Mouse (Mus musculus) heart, adult 18-20 months (tissue): ENCODE data around the gene Fbf1. TPM values are rescaled to one million over a fixed set of nuclear protein-coding genes. Genes with fewer than 3 reads are reported as not detected.
A peak's percentile ranks its signal among the peaks of the same experiment; 100 is the strongest.
"Not testable (repeated sequence)": the region's sequence is repeated elsewhere in the genome, so short reads cannot be mapped to it uniquely, and the experiment has no call there.

Experiments
- DNase-seq, 2 experiments: peaks; one replicate each; pipeline ENCODE4 v3.0.0; 2021 to 2022; ENCODE audit warnings: mixed read lengths in 1 of 2
- total RNA-seq, 2 experiments: library from RNA; stranded (reverse); gene quantifications; 2 replicates each; pipeline ENCODE4 v1.2.3; 2021

The Fbf1 gene
- total RNA-seq, 2 experiments from 2014 or later = 13.5 to 18.1 TPM

GRCm38 (mm10) chr11:116134171-116134570 is 33.8 kb downstream of the Fbf1 start:
- no peak for DNase-seq

- no peak for DNase-seq
These were observed 34.5 kb downstream of the Fbf1 start for GRCm38 (mm10) chr11:116133497-116133896.

DNA sequence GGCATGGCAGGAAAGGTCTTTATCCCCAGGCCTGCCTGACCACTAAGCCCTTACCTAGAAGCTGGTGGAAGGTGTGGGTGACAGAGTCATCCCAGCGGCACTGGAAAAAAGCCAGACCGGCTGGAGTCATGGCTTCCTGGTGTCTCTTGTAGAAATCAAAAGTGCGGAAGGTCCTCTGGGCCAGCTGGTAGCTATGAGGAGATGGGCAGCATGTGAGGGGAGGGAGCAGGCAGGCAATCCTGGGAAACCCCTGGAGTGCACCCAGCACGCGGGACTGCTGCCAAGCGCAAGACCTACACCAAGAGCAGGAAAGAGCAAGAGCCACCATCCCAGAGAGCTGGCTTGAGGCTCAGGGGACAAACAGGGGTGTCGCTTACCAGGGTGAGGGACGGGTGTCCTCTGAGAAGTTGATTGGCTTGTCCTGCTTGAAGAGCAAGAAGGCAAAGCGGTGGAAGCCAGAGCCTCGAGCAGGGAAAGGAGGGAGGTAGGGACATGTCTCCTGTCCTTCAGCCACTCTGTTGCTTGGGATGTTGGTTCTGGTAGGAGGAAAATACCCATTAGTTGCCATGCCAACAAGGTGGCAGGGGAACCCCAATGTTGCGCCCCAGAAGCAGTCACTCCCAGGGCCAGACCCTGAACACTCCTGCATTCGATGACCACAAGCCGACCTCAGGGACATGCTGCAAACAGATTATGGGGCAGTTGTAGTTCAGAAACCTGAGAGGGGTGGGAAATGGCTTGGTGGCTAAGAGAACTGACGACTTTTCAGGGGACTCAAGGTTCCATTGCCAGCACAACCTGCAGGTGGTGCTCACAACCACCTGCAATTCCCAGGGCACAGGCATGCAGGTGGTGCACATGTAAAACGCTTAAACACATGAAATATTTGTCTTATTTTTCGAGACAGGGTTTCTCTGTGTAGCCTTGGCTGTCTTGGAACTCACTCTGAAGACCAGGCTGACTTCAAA is 35.3 kb downstream of the Fbf1 start:
- DNase-seq = peak; percentile 37 to 52

- DNase-seq = peak in 1 of 2 experiments; percentile 24
These were observed 36.4 kb downstream of the Fbf1 start for GRCm38 (mm10) chr11:116131349-116132170.

DNA sequence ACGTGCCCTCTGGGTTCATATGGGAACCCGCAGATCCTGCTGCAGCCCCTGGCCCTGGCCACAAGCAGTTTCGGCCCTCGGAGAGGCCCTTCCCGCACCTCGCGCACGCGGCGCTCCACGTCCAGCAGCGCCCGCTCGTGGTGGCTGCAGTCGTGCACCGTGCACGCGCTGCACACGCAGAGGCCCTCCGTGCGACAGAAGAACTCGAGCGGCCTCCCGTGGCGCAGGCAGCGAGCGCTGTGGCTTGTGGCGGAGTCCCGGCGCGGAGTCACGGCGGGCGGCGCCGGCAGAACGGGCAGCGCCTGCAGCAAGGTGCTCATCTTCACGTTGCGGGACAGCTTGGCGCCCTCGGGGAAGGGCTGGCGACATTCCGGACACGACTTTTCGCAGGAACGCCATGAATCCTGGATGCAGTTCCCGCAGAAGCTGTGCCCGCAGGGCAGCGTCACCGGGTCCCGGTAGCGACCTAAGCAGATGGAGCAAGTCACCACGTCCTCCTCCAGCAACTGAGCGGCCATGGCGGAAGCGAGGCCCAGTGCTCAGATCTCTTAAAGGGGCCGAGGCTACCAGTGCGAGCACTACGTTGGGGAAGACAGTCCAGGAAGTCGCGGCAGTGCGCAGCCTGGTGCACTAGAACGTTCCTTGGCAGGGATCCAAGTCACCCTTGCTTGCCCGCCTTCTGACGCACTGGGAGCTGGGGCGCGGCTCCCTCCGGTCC is 37.3 kb downstream of the Fbf1 start, which contains the start of gene Trim65:
Gene Trim65, minus strand, starts transcription at position 641 of the 718 bp plus-strand sequence.
- peak; percentile 93 to 95 for DNase-seq

DNA sequence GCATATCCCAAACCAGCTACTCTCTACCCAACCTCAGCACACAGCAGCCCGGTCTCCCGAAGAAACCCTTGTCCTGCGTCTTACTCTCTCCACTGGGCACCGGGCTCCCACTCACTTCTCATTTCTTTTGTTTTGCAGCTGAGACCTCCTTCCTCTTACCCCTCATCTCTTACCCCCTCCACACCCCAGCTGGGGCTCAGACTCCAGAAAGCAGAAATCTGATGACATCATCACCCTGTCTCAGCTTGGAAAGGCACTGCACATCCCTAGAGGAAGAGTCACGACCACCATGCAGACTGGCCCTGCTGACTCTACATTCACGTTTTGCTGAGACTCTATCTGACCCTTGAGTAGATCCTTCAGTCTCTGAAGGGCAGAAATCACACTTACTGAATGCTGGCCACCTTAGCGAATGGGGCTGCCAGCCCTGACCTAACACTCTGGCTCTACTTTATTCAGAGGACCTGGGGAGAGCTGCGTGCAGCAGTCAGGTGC is 37.9 kb downstream of the Fbf1 start:
- DNase-seq = peak in 1 of 2 experiments; percentile 48

GRCm38 (mm10) chr11:116129091-116129790 is 38.7 kb downstream of the Fbf1 start:
- peak in 1 of 2 experiments; percentile 24 for DNase-seq

DNA sequence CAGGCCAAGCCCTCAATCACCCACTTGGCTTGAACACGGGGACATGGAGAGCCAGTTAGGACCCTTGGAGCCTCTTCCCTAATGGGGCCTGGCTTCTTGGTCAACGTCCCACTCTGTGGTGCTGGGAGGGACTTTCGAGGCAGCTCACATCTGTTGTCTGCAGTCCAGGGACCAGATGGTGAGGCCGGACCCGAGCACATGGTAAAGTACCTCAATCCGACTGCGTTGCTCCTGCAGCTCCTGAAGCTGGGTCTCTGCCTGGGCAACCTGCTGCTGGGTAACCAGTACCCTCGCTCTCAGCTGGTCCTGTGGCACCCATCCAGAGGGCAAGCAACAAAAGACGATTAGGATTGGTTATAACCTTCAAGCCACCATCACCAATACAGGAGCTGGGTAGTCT is 40.0 kb downstream of the Fbf1 start:
- DNase-seq = peak in 1 of 2 experiments; percentile 36

DNA sequence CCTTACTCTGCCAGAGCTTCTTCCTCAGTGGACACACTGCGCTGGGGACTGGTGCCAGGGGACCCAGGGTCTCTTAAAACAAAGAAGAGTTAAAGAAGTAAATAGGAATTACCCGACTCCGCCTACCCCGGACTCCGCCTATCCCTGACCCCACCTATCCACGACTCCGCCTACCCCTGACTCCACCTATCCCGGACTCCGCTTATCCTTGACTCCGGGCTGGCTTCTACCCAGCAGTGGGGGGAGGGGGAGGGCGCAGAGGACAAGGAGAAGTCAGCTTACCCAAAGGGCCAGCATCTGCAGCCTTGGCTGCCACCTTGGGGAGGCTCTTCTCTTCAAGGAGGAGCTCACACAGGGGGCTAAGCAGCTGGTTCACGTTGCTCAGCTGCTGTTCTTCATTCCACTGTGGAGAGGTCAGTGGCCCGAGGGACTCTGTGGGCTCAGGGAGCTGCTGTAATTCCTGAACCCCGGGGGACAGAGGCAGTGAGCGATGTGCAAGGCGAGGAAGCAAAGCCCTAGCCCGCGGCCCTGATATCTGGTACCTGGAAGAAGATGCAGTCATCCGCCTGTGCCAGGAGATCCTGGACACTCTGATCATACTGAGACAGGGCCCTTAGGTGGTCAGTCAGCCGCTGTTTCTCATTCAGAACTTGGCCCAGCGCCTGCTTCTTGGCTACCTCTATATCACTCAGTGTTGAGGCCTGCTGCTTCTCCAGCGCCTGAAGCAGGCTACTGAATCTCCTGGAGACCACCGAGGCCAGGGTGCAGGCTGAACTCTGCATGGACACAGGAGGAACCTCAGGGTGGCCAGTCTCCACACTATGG is 40.6 kb downstream of the Fbf1 start, which contains the start of gene Trim47:
Gene Trim47, minus strand, starts transcription at position 55 of the 825 bp plus-strand sequence.
- DNase-seq = peak; percentile 82 to 83

- DNase-seq = no peak
These were observed 41.7 kb downstream of the Fbf1 start for GRCm38 (mm10) chr11:116126261-116126660.

- DNase-seq = not testable (repeated sequence)
These were observed 46.2 kb downstream of the Fbf1 start for GRCm38 (mm10) chr11:116121731-116122245.

DNA sequence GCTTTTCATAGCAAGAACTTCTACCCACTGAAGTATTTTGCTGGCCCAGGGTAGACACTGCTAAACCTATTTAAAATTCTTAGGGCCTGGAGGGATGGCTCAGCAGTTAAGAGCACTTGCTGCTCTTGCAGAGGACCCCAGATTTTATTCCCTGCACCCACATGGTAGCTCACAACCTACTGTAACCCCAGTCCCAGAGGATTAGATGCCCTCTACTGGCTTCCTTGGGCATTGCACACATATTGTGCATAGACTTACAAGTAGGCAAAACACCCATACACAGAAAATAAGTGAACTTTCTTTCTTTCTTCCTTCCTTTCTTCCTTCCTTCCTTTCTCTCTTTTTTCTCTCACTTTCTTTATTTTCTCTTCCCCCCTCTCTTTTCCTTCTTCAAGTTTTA is 50.1 kb downstream of the Fbf1 start:
- no peak for DNase-seq

- no peak for DNase-seq
These were observed 50.7 kb downstream of the Fbf1 start for GRCm38 (mm10) chr11:116117241-116117640.

DNA sequence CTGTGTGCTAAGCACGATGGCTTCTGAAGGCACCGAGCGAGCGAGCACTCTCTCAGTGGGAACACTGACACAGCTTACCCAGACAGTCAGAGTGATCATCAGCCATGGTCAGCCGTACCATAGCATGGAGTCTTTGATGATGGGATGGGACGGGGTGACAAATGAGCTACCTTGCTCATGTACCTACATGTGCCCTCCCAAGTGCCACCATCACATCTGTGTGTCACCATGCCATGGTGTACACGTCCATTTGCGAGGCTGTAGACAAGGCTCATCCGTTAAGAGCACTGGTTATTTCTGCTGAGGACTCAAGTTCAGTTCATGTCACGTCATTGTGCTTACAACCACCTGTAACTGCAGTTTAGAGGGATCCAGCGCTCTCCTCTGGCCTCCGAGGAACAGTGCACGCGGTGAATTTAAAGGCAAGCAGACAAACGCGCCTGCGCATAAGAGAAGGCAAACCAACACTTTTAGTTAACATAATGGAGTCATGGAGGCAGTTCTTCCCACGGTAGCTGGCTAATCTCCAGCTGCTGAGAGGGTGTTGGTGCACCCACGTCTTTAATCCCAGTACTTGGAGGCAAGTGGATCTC is 56.3 kb downstream of the Fbf1 start:
- no peak for DNase-seq

- DNase-seq = no peak
These were observed 56.9 kb downstream of the Fbf1 start for GRCm38 (mm10) chr11:116111067-116111466.

- peak in 1 of 2 experiments; percentile 81 for DNase-seq
These were observed 57.4 kb downstream of the Fbf1 start for GRCm38 (mm10) chr11:116110540-116110939.

- peak; percentile 90 to 95 for DNase-seq
These were observed 57.8 kb downstream of the Fbf1 start for GRCm38 (mm10) chr11:116110131-116110530.

DNA sequence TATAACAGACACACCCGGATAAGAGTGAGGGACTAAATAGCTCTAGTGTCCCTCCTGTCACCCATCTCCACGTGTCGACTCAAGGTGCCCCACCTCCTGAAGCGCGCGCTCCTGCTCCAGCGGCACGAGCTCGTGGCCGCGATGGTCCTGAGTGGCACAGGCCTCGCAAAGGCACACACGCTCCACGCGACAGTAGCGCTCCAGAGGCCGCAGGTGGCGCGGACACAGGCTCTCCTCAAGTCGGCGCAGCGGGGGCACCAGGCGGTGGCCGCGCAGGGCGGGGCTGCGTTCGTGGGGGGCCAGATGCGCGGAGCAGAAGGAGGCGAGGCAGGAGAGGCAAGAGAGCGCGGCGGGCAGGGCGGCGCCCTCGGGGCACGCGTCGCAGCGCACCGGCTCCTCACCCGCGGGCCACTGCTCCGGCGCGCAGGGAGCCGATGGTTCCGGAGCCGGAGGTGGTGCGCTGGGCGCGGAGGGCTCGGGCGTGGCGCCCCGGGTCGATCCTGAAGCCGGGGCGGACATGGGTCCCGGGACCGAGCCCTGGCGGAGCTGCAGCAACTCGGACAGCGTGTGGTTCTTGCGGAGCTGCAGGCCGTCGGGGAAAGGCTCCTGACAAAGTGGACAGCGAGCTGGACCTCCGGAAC is 58.4 kb downstream of the Fbf1 start:
- peak; percentile 54 to 63 for DNase-seq
